ENCODE assay signal across 27 mouse cellular contexts in genomic region chr16:17653601-17654000, GRCm38 (mm10).
"Had no signal": no experiment of that assay in that cellular context is flagged by ENCODE, and none has a peak within 500 bp of the region (broad histone marks: within the 10 kb centered on the region; RNA-seq: fewer than 3 reads in every experiment).

No protein-coding gene starts in this region.

- H3K4me1 ChIP-seq: hindbrain, embryonic 12.5 days; intestine, embryonic 15.5 days; limb, embryonic 10.5 days; limb, embryonic 12.5 days had no signal

- H3K27ac ChIP-seq: gastrocnemius, adult 2 months; heart, adult 2 months; hindbrain, embryonic 10.5 days; hindbrain, embryonic 12.5 days; hindbrain, embryonic 14.5 days; intestine, embryonic 15.5 days; layer of hippocampus, adult 2 months; left cerebral cortex, adult 2 months; limb, embryonic 10.5 days; limb, embryonic 12.5 days; liver, embryonic 13.5 days; liver, embryonic 15.5 days had no signal

- H3K4me2 ChIP-seq: heart, embryonic 11.5 days; hindbrain, embryonic 12.5 days; hindbrain, embryonic 14.5 days; intestine, embryonic 15.5 days; limb, embryonic 12.5 days; liver, embryonic 11.5 days; liver, embryonic 13.5 days; liver, embryonic 15.5 days had no signal

- ATAC-seq: hindbrain, embryonic 16.5 days; inflammation-experienced regulatory T-cells, adult 6 months; intestine, embryonic 15.5 days; intestine, postnatal 0 days had no signal

- H3K9me3 ChIP-seq: hindbrain, embryonic 10.5 days; hindbrain, embryonic 12.5 days; intestine, embryonic 15.5 days; limb, embryonic 10.5 days; limb, embryonic 12.5 days; liver, embryonic 13.5 days; liver, embryonic 15.5 days had no signal

- H3K9ac ChIP-seq: hindbrain, embryonic 12.5 days; hindbrain, embryonic 14.5 days; intestine, embryonic 15.5 days; limb, embryonic 12.5 days; liver, embryonic 13.5 days; liver, embryonic 15.5 days had no signal

- H3K27me3 ChIP-seq: hindbrain, embryonic 12.5 days; intestine, embryonic 15.5 days; limb, embryonic 12.5 days; liver, embryonic 13.5 days; liver, embryonic 15.5 days had no signal

- H3K4me3 ChIP-seq: gastrocnemius, adult 2 months; heart, adult 2 months; hindbrain, embryonic 10.5 days; hindbrain, embryonic 12.5 days; intestine, embryonic 15.5 days; layer of hippocampus, adult 2 months; left cerebral cortex, adult 2 months; limb, embryonic 10.5 days; limb, embryonic 12.5 days; liver, embryonic 13.5 days; liver, embryonic 15.5 days had no signal

- DNase-seq: gastrocnemius, adult 2 months; gastrocnemius, postnatal 10 days; gastrocnemius, postnatal 25 days; heart, adult 2 months; heart, postnatal 10 days; heart, postnatal 4 days; kidney, adult 18-20 months; kidney, adult 8-10 months; kidney, postnatal 10 days; kidney, postnatal 25 days; kidney, postnatal 4 days; liver; liver, embryonic 13.5 days had no signal
